Mouse (Mus musculus) mouse trophoblast stem cell (cell line): ENCODE results near the gene Tnfrsf14.

ENCODE experiments used
- in situ Hi-C, 2 experiments: fragments of 300-500 bp; cut with MseI, MboI; formaldehyde crosslinking; loops; 2 replicates in 1 of 2; 3 replicates in 1 of 2; pipeline ENCODE4 v1.15.1; 2025

Tnfrsf14 gene

GRCm38 (mm10) chr4:154882014-154882659, 46.2 kb downstream of the Tnfrsf14 start:
- in situ Hi-C loops = no loop called here

- in situ Hi-C loops = no loop called here
Observed at GRCm38 (mm10) chr4:154880730-154881129, 47.6 kb downstream of the Tnfrsf14 start.

GRCm38 (mm10) chr4:154877864-154878548, 50.4 kb downstream of the Tnfrsf14 start:
- in situ Hi-C loops = loop anchor here (5.0 to 10.0 kb wide), 3 partner anchors 64 to 184 kb away; no protein-coding TSS in a partner anchor

- in situ Hi-C loops = loop anchor here in 1 of 2 experiments (10.0 kb wide), 1 partner anchor 72 kb away; no protein-coding TSS in a partner anchor
Observed at GRCm38 (mm10) chr4:154873186-154873585, 55.2 kb downstream of the Tnfrsf14 start.
